Mouse (Mus musculus) heart, postnatal 0 days (tissue): ENCODE measurements around the gene Rbms1.

Experiments
- CTCF ChIP-seq: IDR thresholded peaks from 2 replicates; pipeline ENCODE4 v1.5.1; 2016; ENCODE audit warnings: antibody characterized with exemption, control low read depth, low read depth
- EP300 ChIP-seq: IDR thresholded peaks from 2 replicates; pipeline ENCODE4 v1.6.1; 2016; ENCODE audit warnings: antibody characterized with exemption, low read depth

- no peak for TF ChIP-seq CTCF
- no peak for TF ChIP-seq EP300
Observed at GRCm38 (mm10) chr2:60700956-60701355, 262.0 kb downstream of the Rbms1 start.
